Mouse (Mus musculus) embryo, embryonic 10 days (tissue): ENCODE measurements around the gene Ackr2.
A peak's percentile ranks its signal among the peaks of the same experiment; 100 is the strongest.

Experiments used
- DNase-seq: peaks from one replicate; pipeline ENCODE4 v3.0.0-alpha.2; 2015; ENCODE audit warnings: low spot score

Gene Ackr2

DNA sequence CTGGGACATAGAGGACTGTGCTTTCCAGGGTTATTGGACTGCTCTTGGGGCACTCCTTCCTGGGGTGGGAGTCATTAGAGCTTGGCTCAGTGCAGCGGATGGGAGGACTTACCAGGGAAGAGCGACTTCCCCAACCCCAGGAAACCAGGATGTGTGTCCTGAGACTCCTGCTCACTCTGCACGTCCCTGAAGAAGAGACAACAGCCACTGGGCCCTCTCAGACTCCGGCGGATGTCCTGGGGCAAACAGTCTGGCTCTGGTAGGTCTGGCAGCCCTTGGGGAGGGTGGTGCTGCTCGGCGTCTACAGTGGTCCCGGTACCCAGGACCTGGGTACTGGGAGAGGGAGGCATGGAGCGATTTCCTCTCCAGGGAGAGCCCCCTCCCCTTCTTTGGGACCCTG is at the start of gene Ackr2:
TSS of gene Ackr2 (plus strand) at position 111 of the 400 bp plus-strand sequence.
- no peak for DNase-seq

DNA sequence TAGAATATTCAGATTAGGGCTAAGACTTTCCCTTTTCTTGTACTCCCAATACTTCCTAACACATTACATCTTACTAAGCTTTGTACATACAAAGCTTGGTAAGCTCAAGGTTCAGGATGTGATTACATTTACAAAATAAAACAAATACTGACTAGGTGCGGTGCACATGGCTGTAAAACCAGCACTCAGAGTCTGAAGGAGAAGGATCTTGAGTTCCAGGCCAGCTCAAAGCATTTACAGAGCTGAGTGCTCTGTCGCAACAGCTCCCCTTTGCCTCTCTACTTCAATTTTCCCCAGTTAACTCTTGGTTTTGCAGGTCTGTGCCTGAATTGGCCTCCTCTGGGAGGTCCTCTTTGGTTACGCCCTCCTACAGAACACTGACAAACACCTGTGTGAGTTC is 43.9 kb upstream of the Ackr2 start:
- no peak for DNase-seq

DNA sequence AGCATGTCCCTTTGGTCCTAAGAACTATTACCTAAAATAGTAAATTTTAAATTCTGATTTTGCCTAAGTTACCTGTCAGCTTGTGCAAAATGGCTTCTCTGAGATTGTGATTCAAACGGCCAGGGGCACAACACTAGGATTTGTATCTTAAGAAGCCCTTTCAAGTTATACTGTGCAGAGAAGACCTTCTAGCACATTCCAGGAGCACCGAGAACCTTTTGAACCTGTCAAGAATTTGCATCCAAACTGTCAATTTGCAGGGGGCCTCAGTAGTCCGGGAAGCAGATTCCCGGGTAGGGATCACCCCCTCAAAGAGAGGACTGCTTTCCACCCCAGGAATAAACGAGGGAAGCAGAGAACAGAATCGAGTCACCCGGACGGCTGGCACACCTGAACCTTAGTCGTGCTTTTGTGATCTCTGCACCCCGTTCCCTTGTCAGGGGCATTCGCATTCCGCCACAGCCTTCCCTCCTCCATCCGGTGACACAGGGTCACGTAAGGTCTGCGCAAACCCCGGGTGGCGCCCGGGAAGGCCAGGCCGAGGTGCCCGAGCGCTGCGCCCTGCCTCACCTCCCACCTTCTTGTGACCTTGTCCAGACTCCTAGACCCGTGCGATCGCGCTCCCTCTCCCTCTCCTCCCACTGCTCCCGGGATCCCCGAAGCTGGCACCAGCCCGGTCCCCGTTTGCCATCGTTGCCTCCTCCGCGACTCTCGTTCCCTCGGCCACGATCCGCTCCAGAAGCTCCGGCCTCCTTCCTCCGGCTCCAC is 41.3 kb upstream of the Ackr2 start:
- DNase-seq: peak; percentile 57

DNA sequence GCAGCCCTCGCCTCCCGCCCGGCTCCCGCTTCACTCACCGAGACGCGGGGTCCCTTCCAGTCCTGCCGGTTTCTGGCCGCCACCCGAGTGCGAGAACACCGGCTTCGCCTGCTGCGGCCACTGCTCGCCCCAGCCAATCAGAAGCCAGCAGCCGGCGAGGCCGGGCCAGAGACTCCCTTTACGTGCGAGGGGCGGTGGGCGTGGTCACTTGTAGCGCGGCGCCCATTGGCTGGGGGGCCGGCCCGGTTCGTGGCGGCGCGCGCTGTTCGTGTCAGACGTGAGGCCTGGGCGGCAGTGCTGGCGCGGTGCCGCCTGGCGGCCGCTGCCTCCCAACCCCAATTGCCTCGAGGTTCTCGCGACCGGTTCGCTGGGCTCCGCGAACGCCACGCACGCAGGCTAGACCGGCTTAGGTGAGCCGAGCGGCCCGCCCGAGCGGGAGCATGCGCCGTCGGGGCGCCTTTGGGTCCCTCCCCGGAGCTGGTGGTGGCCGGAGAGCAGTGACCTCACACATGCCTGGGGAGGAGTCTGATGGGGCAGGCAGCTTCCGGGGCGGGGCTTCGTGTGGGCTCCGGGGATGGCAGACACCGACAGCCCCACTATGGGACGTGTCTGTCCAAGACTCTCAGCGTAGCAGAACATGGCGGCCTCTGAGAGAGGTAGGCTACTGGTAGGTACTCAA is 40.5 kb upstream of the Ackr2 start:
- DNase-seq: peak; percentile 99

DNA sequence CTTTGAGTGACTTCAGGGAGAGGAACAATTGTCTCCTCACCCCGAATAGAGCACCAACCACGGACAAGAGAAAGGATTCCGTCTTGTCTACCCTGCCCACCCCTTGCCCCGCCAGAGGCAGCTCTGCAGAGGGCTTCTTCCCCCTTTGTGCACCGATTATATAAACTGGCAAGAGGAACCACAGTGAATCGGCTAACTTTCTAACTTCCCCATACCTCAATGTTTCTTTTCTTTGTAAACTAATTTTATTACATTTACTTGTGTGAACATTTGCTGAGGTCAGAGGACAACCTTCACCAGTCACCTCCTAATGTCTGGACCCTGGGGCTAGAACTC is 40.0 kb upstream of the Ackr2 start, which contains the start of gene Higd1a:
TSS of gene Higd1a (minus strand) at position 210 of the 336 bp plus-strand sequence.
- DNase-seq: no peak

DNA sequence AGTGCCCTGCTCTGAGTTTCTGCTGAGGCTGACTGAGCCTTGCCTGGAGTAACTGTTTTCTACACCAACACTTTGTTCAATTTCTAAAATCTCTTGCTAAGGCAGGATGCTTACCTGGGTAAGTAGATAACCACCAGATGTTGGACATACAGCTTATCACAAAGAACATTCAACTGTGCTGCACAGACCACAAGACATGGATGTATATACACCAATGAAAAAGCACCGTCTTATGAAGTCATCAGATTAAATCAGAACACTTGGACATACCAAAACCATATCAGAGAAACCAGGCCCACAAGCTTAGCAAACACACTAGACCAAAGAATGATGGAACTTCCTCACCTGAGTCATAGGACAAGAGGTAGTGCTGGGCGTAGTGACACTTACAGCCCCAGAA is 38.8 kb upstream of the Ackr2 start:
- no peak for DNase-seq

DNA sequence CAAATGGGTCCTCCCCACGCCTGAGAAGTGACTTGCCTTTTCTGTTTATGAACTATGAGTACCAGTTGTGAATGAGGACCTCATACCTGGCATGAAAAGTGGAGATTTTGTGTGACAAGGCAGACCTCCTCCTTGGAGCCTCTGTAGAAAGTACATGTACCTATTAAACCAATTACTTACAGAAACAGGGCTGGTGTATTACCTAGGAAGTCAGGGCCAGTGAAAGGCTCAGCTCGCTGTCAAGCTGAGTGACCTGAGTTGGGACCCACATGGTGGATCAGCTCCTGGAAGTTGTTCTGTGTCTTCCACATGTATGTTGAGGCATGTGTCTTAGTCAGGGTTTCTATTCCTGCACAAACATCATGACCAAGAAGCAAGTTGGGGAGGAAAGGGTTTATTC is 37.2 kb upstream of the Ackr2 start:
- DNase-seq: no peak

DNA sequence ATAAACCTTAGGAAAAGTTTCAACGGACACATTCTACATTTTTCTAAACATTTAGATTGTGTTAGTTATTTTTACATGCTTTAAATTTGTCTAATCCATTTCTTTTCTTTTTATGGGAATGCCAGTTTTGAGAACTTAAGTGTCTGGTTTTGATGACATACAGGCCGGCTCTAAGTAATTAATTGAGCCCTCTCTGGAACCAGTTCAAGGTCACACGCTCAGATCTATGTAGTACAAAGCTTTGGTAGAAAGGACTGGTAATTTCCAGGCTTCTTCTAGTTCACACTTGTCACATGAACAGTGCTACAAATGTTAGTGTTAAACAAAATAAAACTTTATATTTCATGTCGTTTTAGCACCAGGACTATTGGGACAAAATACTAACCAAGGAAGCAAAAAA is 33.3 kb upstream of the Ackr2 start:
- DNase-seq: no peak

DNA sequence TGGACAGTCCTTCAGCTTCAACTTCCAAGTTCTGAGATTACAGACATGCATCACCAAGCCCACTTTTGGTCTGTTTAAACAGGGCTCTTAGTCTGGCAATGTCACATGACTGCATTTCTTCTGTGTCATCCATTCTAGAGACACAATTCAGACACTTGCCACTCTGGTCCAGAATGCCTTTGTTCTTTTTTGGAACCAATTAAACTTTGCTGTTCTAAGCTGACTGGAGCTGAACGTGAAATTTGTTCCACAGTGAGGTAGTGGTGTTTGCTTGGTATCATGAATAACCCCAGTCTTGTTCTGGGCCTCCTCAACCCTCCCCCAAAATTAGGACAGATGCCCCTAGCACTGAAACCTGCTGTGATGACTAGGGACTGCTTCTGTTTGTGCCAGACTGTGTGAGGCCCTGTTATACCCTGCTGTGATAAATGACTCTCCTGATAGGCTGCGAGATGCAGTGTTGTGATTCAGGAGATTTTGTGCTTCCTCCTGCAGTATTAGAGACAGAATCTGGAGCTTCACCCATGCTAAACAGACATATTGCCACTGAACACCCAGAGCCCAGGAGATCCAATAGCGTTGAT is 32.6 kb upstream of the Ackr2 start:
- DNase-seq: no peak

DNA sequence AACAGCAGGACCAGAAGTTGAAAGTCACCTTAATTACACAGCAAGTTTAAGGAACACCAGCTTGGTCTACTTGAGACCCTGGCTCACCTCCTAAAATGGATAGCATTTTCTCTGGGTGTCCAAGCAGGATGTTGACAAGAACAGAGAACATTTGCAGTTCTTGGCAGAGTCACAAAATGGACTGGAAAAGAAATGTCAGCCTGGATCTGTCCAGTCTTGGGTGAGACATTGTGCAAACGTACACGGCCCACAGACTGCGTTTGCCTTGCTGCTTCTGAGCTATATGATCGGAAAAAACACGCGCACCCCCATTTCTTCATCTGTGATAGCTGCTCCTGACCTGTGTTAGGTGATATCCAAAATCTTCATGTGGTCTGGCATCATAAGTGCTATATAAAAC is 30.5 kb upstream of the Ackr2 start:
- DNase-seq: no peak

DNA sequence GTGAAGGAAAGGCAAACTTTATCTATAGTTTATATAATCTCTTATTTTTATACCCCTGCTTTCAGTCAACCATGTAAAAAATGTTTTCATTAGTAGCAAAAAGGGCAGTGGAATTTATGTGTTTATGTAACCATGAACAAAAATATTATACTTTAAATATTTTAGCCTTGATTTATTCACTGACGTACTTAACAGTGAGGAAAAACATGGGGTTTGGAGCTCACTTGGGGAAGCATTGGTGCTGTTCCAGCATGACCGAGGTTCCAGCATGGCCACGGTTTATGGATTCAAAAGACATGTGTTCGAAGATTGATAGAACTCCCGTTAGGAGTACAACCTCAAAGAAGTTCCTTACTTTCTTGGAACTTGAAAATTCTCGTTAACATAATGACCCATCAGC is 29.9 kb upstream of the Ackr2 start:
- DNase-seq: no peak

DNA sequence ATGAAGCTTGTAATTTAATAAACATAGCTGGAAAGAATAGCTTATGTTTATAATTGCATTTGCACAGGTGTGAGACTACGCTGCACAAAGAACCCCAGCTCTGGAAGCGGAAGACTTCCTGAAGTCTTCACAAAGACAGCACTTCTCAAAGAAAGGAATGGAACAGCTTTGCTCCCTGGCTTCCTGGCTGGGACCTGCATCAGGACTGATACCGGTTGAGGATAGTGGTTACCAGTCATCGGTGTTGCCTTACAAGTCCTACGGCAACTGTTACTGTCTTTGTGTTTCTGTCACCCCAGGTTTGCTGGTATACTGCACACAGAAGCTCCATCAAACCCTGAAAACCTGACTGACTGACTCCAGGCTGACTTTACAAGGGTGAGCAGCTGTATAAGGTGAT is 28.7 kb upstream of the Ackr2 start:
- DNase-seq: no peak

DNA sequence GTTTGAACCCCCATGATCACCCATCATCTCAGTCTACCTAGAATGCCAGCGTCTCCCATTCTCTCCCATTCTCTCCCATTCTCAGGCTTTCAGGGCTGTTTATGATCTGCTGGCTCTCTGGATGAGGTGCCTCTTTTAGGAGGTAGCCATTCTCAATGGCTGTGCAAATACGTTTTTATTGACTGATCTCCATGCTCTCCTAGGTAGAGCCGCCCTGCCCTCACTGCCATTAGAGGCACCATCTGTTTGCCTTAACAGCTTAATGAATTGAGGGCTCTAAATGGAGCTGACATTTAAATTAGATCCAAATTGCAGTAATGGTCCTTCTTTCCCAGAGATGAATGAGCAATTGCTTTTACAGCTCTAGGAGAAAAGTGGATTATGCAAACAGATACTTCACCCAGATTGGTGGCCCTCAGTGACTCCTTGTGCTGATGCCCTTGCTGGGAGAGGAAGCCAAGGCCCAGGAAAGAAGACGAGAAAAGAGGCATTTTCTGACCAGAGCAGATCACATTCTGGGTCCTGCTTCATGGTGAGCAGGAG is 28.1 kb upstream of the Ackr2 start:
- no peak for DNase-seq

DNA sequence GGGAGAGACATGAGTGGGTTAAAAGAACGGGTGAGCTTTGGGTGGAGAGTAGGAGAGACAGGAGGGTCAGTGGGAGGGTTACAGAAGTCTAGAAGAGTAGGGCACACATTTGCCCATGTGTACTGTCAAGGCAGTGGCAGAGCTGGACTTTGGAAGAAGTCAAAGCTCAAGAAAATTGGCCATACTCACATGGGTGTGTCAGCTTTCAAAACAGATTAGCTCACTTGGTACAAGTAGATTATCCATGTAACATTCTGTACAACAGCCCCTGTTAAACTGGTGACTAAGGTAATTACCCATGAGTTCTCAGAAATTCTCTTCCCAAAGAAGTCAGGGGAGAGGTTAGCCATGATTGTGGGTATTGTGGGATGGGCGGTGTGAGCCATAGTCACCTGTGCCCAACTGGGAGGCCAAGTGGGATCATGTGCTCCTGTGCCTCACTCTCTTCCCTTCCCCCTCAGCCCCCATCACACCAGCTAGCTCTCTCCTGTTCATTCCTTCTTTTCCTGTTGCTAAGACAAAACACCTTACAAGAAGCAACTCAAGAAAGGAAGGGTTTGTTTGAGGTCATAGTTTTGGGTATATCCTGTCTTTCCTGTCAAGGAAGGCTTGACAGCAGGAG is 26.0 kb upstream of the Ackr2 start:
- no peak for DNase-seq

DNA sequence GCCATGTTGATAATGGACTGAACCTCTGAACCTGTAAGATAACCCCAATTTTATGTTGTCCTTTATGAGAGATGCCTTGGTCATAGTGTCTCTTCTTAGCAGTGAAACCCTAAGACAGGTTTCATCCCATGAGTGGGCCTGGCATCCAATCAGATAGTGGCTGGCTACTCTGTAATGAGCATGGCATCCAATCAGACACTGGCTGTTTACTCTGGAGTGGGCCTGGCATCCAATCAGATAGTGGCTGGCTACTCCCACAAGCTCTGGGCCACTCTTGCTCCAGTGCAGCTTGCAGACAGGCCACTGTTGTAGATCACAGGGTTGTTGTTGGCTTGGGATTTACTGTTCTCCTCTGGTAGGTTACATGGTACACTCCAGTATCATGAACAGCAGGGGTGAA is 24.6 kb upstream of the Ackr2 start:
- no peak for DNase-seq

DNA sequence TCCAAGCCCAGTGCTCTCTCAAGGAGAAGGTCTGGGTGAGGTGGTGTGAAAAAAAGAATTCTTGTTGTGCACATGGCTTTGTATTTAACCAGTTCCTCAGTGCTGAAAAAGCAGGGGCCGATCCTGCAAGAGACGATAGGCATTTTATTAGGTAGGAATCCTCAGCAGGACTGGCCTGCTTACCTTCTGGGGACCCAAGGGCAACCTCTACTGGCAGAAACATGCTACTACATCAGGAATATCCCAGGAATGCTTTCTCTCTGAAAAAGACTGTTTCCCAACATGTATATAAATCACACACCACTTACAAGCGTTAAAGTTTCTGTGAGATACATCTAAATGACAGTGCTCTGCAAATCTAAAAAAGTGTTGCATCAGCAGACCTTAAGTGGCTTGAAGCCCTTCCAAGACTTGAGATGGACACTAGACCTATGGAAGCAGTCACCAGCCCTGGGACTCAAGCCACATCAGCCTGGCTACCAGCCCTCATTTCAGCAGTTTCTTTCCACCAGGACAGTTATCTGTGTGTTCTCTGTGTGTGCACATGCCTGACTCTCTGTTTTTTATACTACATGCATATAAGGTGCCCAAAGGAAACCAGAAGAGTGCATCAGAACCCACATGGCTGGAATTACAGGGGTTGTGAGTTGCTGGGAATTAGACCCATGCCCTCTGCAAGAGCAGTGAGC is 21.0 kb upstream of the Ackr2 start:
- peak; percentile 76 for DNase-seq

DNA sequence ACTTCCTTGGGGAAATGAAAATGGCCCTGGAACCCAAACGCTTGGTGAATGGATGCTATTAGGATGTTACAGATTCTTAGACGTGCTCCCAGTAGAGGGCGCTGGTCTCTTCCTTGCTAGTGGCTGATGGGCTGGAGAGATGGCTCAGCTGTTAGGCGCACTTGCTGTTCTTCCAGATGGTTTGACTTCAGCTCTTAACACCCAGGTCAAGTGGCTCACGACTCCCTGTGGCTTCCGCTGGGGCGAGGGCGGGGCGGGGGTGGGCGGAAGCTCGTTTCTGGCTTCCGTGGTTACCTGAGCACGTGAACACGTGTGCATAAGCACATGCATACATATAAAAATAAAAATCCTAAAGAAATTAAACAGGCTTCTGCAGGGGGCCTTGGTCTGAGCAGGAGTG is 17.3 kb upstream of the Ackr2 start:
- peak; percentile 84 for DNase-seq

DNA sequence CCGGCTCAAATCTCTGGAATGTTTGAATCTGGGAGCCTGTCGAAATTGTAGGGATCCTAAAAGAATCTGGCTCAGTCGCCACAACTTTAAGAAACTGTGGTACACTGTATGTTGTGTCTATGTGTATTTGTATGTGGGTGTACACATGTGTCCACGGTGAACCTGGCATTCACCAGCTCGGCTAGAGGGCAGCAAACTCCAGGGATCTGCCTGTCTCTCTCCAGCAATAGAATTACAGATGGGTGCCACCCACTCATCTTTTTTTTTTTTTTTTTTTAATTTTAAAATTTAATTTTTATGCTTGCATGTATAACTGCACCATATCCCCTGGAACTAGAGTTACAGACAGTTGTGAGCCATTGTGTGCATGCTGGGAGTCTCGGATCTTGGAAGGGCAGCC is 16.9 kb upstream of the Ackr2 start:
- no peak for DNase-seq

DNA sequence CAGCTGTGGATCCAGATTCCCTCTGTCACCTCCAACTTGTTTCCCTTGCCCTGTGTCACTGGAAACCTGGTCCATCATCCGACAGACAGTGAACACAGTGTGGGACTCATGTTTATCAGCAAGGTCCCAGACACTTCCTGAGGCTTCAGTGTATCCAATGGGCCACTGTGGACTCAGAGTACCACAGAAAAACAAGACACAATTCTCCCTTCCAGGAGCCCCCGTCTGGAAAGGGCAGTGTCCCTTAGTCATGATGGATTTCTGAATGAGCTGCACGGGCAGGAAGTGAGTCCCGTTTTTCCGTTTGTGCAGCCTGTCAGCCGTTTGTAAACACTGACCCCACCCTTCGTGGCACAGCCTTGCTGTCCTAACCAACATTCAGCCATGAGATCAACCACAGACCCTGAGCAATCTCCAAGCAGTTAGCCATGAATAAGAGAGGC is 16.1 kb upstream of the Ackr2 start:
- no peak for DNase-seq

DNA sequence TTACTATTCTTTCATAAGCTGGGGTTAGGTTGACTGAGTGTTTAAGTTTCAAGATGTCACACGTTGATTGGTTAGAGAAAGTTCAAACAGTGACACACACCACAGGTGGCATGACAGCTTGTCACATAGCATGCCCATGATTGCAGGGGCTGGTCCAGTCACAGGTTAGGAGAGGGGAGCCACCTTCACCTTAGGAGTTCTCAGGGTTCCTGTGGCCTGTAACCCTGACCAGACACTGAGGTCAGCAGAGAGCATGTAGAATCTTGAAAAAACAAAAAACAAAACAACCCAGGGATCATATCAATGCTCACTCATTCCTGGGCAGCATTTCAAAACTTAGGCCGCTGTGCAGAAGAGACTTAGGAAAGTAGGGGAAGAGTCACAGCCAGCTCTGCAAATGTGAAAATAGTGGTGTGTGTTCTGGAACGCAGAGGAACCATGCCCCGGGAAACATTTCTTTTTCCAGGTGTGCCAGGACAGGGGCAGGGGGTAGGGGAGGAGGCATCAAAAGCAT is 8.2 kb upstream of the Ackr2 start:
- DNase-seq: no peak

DNA sequence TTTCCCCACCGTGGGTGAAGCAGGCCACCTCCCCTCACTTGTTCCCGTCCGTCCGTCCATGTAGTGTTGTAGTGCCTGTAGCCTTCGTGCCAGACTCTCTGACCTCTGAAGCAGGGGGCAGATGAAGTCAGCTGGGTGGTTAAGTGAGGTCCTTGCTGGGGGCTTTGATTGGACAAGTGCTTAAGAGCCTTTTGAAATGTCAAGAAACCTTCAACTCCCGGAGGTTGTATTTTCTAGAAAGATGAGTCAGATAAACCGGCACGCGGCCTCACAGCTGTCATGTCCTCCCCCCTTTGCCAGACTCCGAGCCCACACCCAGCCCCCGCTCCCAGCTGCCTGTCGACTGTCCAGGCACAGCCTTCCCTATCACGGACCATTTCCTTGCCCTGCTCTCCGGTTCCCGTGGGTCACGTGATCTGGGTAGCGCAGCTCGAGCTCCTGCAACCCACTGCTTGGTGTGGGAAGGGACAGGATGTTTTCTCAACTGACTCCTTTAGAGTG is 7.7 kb upstream of the Ackr2 start:
- DNase-seq: peak; percentile 63

DNA sequence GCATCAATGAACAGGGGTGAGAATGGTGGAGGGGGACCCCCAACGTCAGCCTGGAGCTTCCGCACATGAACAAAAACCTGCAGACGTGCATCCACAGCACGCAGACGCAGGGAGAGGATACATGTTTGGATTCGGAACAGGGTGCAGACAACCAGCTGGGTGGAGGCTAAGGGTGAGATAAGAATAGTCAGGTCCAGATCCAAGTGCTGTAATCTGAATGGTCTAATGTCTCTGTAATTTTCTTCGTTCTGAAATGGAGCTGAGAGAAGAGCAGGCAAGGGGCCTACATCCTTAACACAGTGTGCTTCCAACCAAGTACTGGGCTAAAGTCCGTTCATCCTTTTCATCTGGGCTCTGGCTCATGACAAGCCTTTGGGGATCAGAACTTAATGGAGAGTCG is 6.9 kb upstream of the Ackr2 start:
- DNase-seq: no peak
